Mouse (Mus musculus) heart, postnatal 0 days (tissue): ENCODE data around the gene Dner.

ENCODE experiments used
- CTCF ChIP-seq: IDR thresholded peaks from 2 replicates; pipeline ENCODE4 v1.5.1; 2016; ENCODE audit warnings: antibody characterized with exemption, control low read depth, low read depth
- EP300 ChIP-seq: IDR thresholded peaks from 2 replicates; pipeline ENCODE4 v1.6.1; 2016; ENCODE audit warnings: antibody characterized with exemption, low read depth

DNA sequence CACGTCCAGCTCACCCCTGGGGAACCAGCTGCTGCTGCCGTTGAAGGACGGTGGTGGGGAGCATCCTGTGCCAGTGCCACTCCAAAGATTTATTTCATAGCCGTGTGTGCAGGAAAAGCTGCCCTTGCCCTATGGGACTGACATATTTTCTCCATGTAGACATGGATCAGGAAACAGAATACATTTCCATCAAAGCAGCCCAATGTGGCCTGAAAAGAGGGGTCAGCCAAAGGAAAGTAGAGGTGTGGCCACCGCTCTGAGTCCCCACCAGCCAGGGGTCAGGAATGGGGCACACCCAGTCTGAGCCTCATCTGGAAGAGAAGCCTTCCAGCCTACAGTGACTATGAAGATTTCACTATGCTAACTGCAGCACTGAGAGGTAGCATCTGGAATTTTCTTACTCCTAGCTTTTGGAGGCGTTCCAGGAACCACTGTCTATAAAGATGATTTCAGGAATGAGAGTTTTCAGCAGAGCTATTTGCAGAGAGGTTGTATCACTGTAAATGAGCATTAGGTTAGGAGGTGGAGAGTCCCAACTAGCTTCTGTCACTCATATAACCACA is 189.0 kb downstream of the Dner start:
- TF ChIP-seq CTCF: no peak
- no peak for TF ChIP-seq EP300
